Mouse (Mus musculus) thymus, postnatal 10 days (tissue): ENCODE results near the gene Gsn.
A peak's percentile ranks its signal among the peaks of the same experiment; 100 is the strongest.

Experiments used
- DNase-seq, 2 experiments: peaks; one replicate each; pipeline ENCODE4 v3.0.0; 2021; ENCODE audit warnings: low spot score in 2 of 2

Gene Gsn

GRCm38 (mm10) chr2:35325930-35326329 lies 69.8 kb downstream of the Gsn start:
- no peak for DNase-seq

GRCm38 (mm10) chr2:35326931-35327330 lies 70.8 kb downstream of the Gsn start:
- no peak for DNase-seq

GRCm38 (mm10) chr2:35327583-35327982 lies 71.4 kb downstream of the Gsn start:
- DNase-seq = no peak

- DNase-seq = no peak
Measured at GRCm38 (mm10) chr2:35328064-35328792, 72.0 kb downstream of the Gsn start.

GRCm38 (mm10) chr2:35329061-35329460 lies 72.9 kb downstream of the Gsn start:
- no peak for DNase-seq

- DNase-seq = no peak
Measured at GRCm38 (mm10) chr2:35331205-35331604, 75.0 kb downstream of the Gsn start.

- DNase-seq = no peak
Measured at GRCm38 (mm10) chr2:35333670-35334069, 77.5 kb downstream of the Gsn start.

- no peak for DNase-seq
Measured at GRCm38 (mm10) chr2:35335620-35336019, 79.4 kb downstream of the Gsn start.

GRCm38 (mm10) chr2:35336388-35337280 lies 80.5 kb downstream of the Gsn start, which contains the start of gene Stom:
Gene Stom, minus strand, starts transcription at chr2:35336976.
- DNase-seq = peak; percentile 98 to 100

- no peak for DNase-seq
Measured at GRCm38 (mm10) chr2:35337419-35337818, 81.2 kb downstream of the Gsn start.

GRCm38 (mm10) chr2:35338036-35338435 lies 81.9 kb downstream of the Gsn start:
- DNase-seq = no peak

- no peak for DNase-seq
Measured at GRCm38 (mm10) chr2:35338707-35339106, 82.5 kb downstream of the Gsn start.

- no peak for DNase-seq
Measured at GRCm38 (mm10) chr2:35342605-35343004, 86.4 kb downstream of the Gsn start.

GRCm38 (mm10) chr2:35345984-35346383 lies 89.8 kb downstream of the Gsn start:
- no peak for DNase-seq

GRCm38 (mm10) chr2:35349184-35349583 lies 93.0 kb downstream of the Gsn start:
- DNase-seq = peak in 1 of 2 experiments; percentile 25
